Mouse (Mus musculus): Measurements from ENCODE around the gene Hebp1.

The Hebp1 gene

GRCm38 (mm10) chr6:135162861-135163260 lies 35.0 kb downstream of the Hebp1 start:
- in situ Hi-C loops (cut with MboI, MseI), result no loop called here

GRCm38 (mm10) chr6:135162311-135162710 lies 35.5 kb downstream of the Hebp1 start:
- in situ Hi-C loops (cut with MboI, MseI), result no loop called here

GRCm38 (mm10) chr6:135161356-135161755 lies 36.5 kb downstream of the Hebp1 start:
- in situ Hi-C loops (cut with MboI, MseI), result no loop called here

GRCm38 (mm10) chr6:135158509-135158908 lies 39.3 kb downstream of the Hebp1 start:
- in situ Hi-C loops (cut with MboI, MseI), result no loop called here

- in situ Hi-C loops (cut with MboI, MseI), result no loop called here
Observed at GRCm38 (mm10) chr6:135157496-135157895, 40.3 kb downstream of the Hebp1 start.

- in situ Hi-C loops (cut with MboI, MseI), result no loop called here
Observed at GRCm38 (mm10) chr6:135156597-135156996, 41.2 kb downstream of the Hebp1 start.

GRCm38 (mm10) chr6:135153719-135154118 lies 44.1 kb downstream of the Hebp1 start:
- in situ Hi-C loops (cut with MboI, MseI), result loop anchor here (5.0 kb wide), 1 partner anchor 229 kb away; no protein-coding TSS in a partner anchor

- in situ Hi-C loops (cut with MboI, MseI), result loop anchor here (5.0 kb wide), 1 partner anchor 232 kb away; no protein-coding TSS in a partner anchor
Observed at GRCm38 (mm10) chr6:135150311-135150710, 47.5 kb downstream of the Hebp1 start.

- in situ Hi-C loops (cut with MboI, MseI), result loop anchor here (5.0 kb wide), 1 partner anchor 233 kb away; no protein-coding TSS in a partner anchor
Observed at GRCm38 (mm10) chr6:135149722-135150121, 48.1 kb downstream of the Hebp1 start.

GRCm38 (mm10) chr6:135149175-135149574 lies 48.6 kb downstream of the Hebp1 start:
- in situ Hi-C loops (cut with MboI, MseI), result no loop called here

GRCm38 (mm10) chr6:135148506-135148905 lies 49.3 kb downstream of the Hebp1 start:
- in situ Hi-C loops (cut with MboI, MseI), result no loop called here

- in situ Hi-C loops (cut with MboI, MseI), result no loop called here
Observed at GRCm38 (mm10) chr6:135145976-135146375, 51.8 kb downstream of the Hebp1 start.

- in situ Hi-C loops (cut with MboI, MseI), result loop anchor here (5.0 kb wide), 1 partner anchor 57 kb away; no protein-coding TSS in a partner anchor
Observed at GRCm38 (mm10) chr6:135144516-135144915, 53.3 kb downstream of the Hebp1 start.

GRCm38 (mm10) chr6:135143151-135143550 lies 54.7 kb downstream of the Hebp1 start:
- in situ Hi-C loops (cut with MboI, MseI), result loop anchor here (5.0 kb wide), 1 partner anchor 56 kb away; no protein-coding TSS in a partner anchor

GRCm38 (mm10) chr6:135141451-135142147 lies 56.2 kb downstream of the Hebp1 start:
- in situ Hi-C loops (cut with MboI, MseI), result loop anchor here (5.0 kb wide), 1 partner anchor 54 kb away; no protein-coding TSS in a partner anchor

- in situ Hi-C loops (cut with MboI, MseI), result no loop called here
Observed at GRCm38 (mm10) chr6:135138746-135139145, 59.1 kb downstream of the Hebp1 start.

GRCm38 (mm10) chr6:135138207-135138606 lies 59.6 kb downstream of the Hebp1 start:
- in situ Hi-C loops (cut with MboI, MseI), result no loop called here

- in situ Hi-C loops (cut with MboI, MseI), result no loop called here
Observed at GRCm38 (mm10) chr6:135137736-135138135, 60.1 kb downstream of the Hebp1 start.

- in situ Hi-C loops (cut with MboI, MseI), result no loop called here
Observed at GRCm38 (mm10) chr6:135136439-135137161, 61.2 kb downstream of the Hebp1 start.

GRCm38 (mm10) chr6:135135735-135136134 lies 62.1 kb downstream of the Hebp1 start:
- in situ Hi-C loops (cut with MboI, MseI), result no loop called here

GRCm38 (mm10) chr6:135133486-135133885 lies 64.3 kb downstream of the Hebp1 start:
- in situ Hi-C loops (cut with MboI, MseI), result no loop called here

GRCm38 (mm10) chr6:135133086-135133485 lies 64.7 kb downstream of the Hebp1 start:
- in situ Hi-C loops (cut with MboI, MseI), result no loop called here

All from regulatory T cell (primary cell).